Mouse (Mus musculus) heart, adult 2 months (tissue): ENCODE results near the gene Zfp988. TPM values are rescaled to one million over a fixed set of nuclear protein-coding genes. Genes with fewer than 3 reads are reported as not detected.
"Not testable (repeated sequence)": the region's sequence is repeated elsewhere in the genome, so short reads cannot be mapped to it uniquely, and the experiment has no call there.

Experiments
- DNase-seq, 2 experiments: peaks; one replicate each; pipeline ENCODE4 v3.0.0; 2021
- H3K27ac ChIP-seq: fragments of 200-600 bp; 2 replicates; pipeline ENCODE4 v1.8.1; 2022
- H3K27me3 ChIP-seq: fragments of 200-500 bp; 2 replicates; pipeline ENCODE4 v1.6.1; 2012; ENCODE audit warnings: mild to moderate bottlenecking, low read length, inconsistent platforms, mixed read lengths; ENCODE audit not compliant: control insufficient read depth, insufficient read depth
- H3K36me3 ChIP-seq: fragments of 200-500 bp; 2 replicates; pipeline ENCODE4 v1.6.1; 2012; ENCODE audit warnings: low read length, inconsistent platforms; ENCODE audit not compliant: control insufficient read depth, insufficient read depth
- H3K4me1 ChIP-seq: fragments of 200-500 bp; 2 replicates; pipeline ENCODE4 v1.6.1; 2011; ENCODE audit warnings: low read length; ENCODE audit not compliant: control insufficient read depth, insufficient read depth
- H3K4me3 ChIP-seq: fragments of 200-600 bp; 2 replicates; pipeline ENCODE4 v1.8.1; 2022
- H3K79me2 ChIP-seq: fragments of 200-500 bp; replicated peaks from 2 replicates; pipeline ENCODE4 v1.6.1; 2012; ENCODE audit warnings: mild to moderate bottlenecking, inconsistent platforms, low read length, moderate library complexity, mixed read lengths; ENCODE audit not compliant: control insufficient read depth, insufficient read depth
- H3K9ac ChIP-seq: fragments of 200-500 bp; 2 replicates; pipeline ENCODE4 v1.6.1; 2012; ENCODE audit warnings: low read depth, mild to moderate bottlenecking, control low read depth, inconsistent platforms, low read length, mixed read lengths
- CTCF ChIP-seq: fragments of 200-600 bp; IDR thresholded peaks from 2 replicates; pipeline ENCODE4 v1.8.1; 2022; ENCODE audit warnings: antibody characterized with exemption, mild to moderate bottlenecking, moderate library complexity
- EP300 ChIP-seq: fragments of 200-500 bp; IDR thresholded peaks from 2 replicates; pipeline ENCODE4 v1.6.1; 2011; ENCODE audit warnings: low read depth, low read length, control low read depth; ENCODE audit not compliant: insufficient read depth
- POLR2A ChIP-seq: fragments of 200-500 bp; IDR thresholded peaks from 2 replicates; pipeline ENCODE4 v1.6.1; 2011; ENCODE audit warnings: mild to moderate bottlenecking, low read depth, low read length, control low read depth; ENCODE audit not compliant: insufficient read depth
- WGBS: fragments of 180-500 bp; shearing (Covaris S2); methylation state at CpG from one replicate; pipeline ENCODE4 v1.1.7; 2018; 5-methylcytosine and 5-hydroxymethylcytosine counted together
- intact Hi-C: fragments of 180-260 bp; cut with DNase I; formaldehyde crosslinking; loops from one replicate; pipeline ENCODE4 v1.15.1; 2025
- polyA plus RNA-seq: library from polyadenylated mRNA; depleted of rRNA; stranded (reverse); fragments of >200 nt; gene quantifications from 2 replicates; pipeline ENCODE4 v1.2.3, GENCODE M21; 2012
- total RNA-seq, 2 experiments: library from RNA; stranded (reverse); gene quantifications; 2 replicates each; pipeline ENCODE4 v1.2.3; 2021

Gene Zfp988
- total and polyA plus RNA-seq, 3 experiments: not detected

- DNase-seq, H3K36me3 ChIP-seq, H3K79me2 ChIP-seq, H3K4me3 ChIP-seq, intact Hi-C loops, H3K27me3 ChIP-seq, H3K4me1 ChIP-seq, H3K9ac ChIP-seq, H3K27ac ChIP-seq: not testable (repeated sequence)
These were observed 3.1 kb upstream of the Zfp988 start for GRCm38 (mm10) chr4:147302375-147302774.

- DNase-seq, intact Hi-C loops, H3K79me2 ChIP-seq: not testable (repeated sequence)
These were observed 29.7 kb downstream of the Zfp988 start for GRCm38 (mm10) chr4:147335036-147335690.

GRCm38 (mm10) chr4:147335691-147336367 is 30.4 kb downstream of the Zfp988 start:
- WGBS: 18% methylated on average over 1 of the region's 1 CpGs
- DNase-seq, H3K27ac ChIP-seq, H3K27me3 ChIP-seq, H3K4me3 ChIP-seq, H3K9ac ChIP-seq, H3K36me3 ChIP-seq, H3K4me1 ChIP-seq, intact Hi-C loops, H3K79me2 ChIP-seq: not testable (repeated sequence)

More at GRCm38 (mm10) chr4:147335036-147335690, 29.7 kb downstream of the Zfp988 start:
- H3K4me1 ChIP-seq, H3K27me3 ChIP-seq, H3K4me3 ChIP-seq, H3K27ac ChIP-seq, H3K36me3 ChIP-seq, H3K9ac ChIP-seq: not testable (repeated sequence)
- 82% methylated on average over 2 of the region's 2 CpGs for WGBS

- H3K36me3 ChIP-seq, H3K27me3 ChIP-seq, H3K4me3 ChIP-seq, H3K79me2 ChIP-seq, H3K27ac ChIP-seq, H3K4me1 ChIP-seq, H3K9ac ChIP-seq, intact Hi-C loops: not testable (repeated sequence)
- DNase-seq: peak in 1 of 2 experiments; percentile 42
- WGBS: 53% methylated on average over 6 of the region's 6 CpGs
These were observed 31.1 kb downstream of the Zfp988 start for GRCm38 (mm10) chr4:147336368-147337195.

GRCm38 (mm10) chr4:147337520-147337919 is 32.0 kb downstream of the Zfp988 start:
- H3K79me2 ChIP-seq, H3K4me1 ChIP-seq, DNase-seq, H3K27me3 ChIP-seq, H3K27ac ChIP-seq, intact Hi-C loops, H3K4me3 ChIP-seq, H3K36me3 ChIP-seq, H3K9ac ChIP-seq: not testable (repeated sequence)
- 81% methylated on average over 2 of the region's 2 CpGs for WGBS

GRCm38 (mm10) chr4:147338032-147338610 is 32.6 kb downstream of the Zfp988 start:
- DNase-seq: peak in 1 of 2 experiments; percentile 6
- Histone ChIP-seq H3K27ac (no peak overlapping the region), H3K27me3 (no peaks in the 10 kb centered on the region), H3K9ac (no peak overlapping the region), H3K79me2 (peaks cover 2% of the 10 kb centered on the region; the same call in 1 of the 2 replicates), H3K4me1 (no peaks in the 10 kb centered on the region), H3K36me3 (no peaks in the 10 kb centered on the region), H3K4me3 (no peak overlapping the region)
- intact Hi-C loops: no loop called here
- WGBS: 59% methylated on average over 5 of the region's 5 CpGs
- TF ChIP-seq EP300: no peak
- no peak for TF ChIP-seq CTCF
- no peak for TF ChIP-seq POLR2A

GRCm38 (mm10) chr4:147338706-147339105 is 33.2 kb downstream of the Zfp988 start:
- H3K27me3 ChIP-seq, DNase-seq, H3K79me2 ChIP-seq, H3K4me1 ChIP-seq, H3K9ac ChIP-seq, H3K36me3 ChIP-seq, H3K4me3 ChIP-seq, intact Hi-C loops, H3K27ac ChIP-seq: not testable (repeated sequence)
- 71% methylated on average over 3 of the region's 3 CpGs for WGBS

GRCm38 (mm10) chr4:147339601-147340219 is 34.2 kb downstream of the Zfp988 start:
- H3K4me3 ChIP-seq, H3K79me2 ChIP-seq, intact Hi-C loops, H3K36me3 ChIP-seq, H3K27me3 ChIP-seq, H3K27ac ChIP-seq, H3K9ac ChIP-seq, H3K4me1 ChIP-seq: not testable (repeated sequence)
- WGBS: 61% methylated on average over 7 of the region's 7 CpGs
- peak in 1 of 2 experiments; percentile 21 for DNase-seq

- not testable (repeated sequence) for H3K36me3 ChIP-seq, DNase-seq, H3K4me3 ChIP-seq
These were observed 34.8 kb downstream of the Zfp988 start for GRCm38 (mm10) chr4:147340236-147340635.

More at GRCm38 (mm10) chr4:147340236-147340635, 34.8 kb downstream of the Zfp988 start:
- 53% methylated on average over 3 of the region's 3 CpGs for WGBS
- H3K27me3 ChIP-seq, H3K79me2 ChIP-seq, intact Hi-C loops, H3K27ac ChIP-seq, H3K4me1 ChIP-seq, H3K9ac ChIP-seq: not testable (repeated sequence)
